Mouse (Mus musculus) large intestine, adult 2 months (tissue): ENCODE results near the gene Aoah. TPM values are rescaled to one million over a fixed set of nuclear protein-coding genes. Genes with fewer than 3 reads are reported as not detected.

ENCODE experiments used
- DNase-seq: peaks from one replicate; pipeline ENCODE4 v3.0.0-alpha.2; 2012; ENCODE audit warnings: low read depth, low spot score
- WGBS: fragments of 180-500 bp; shearing (Covaris S2); methylation state at CpG from one replicate; pipeline ENCODE4 v1.1.7; 2018; 5-methylcytosine and 5-hydroxymethylcytosine counted together
- polyA plus RNA-seq: library from polyadenylated mRNA; depleted of rRNA; stranded (reverse); fragments of >200 nt; gene quantifications from 2 replicates; pipeline ENCODE4 v1.2.3, GENCODE M21; 2012

The Aoah gene
- polyA plus RNA-seq, 1 experiment = 0.76 TPM

GRCm38 (mm10) chr13:20901634-20902135 is 107.8 kb downstream of the Aoah start:
- DNase-seq = no peak
- WGBS = 48% methylated on average over 3 of the region's 3 CpGs

- DNase-seq = no peak
- 79% methylated on average over 4 of the region's 4 CpGs for WGBS
Observed at GRCm38 (mm10) chr13:20904118-20904517, 110.2 kb downstream of the Aoah start.

- 73% methylated on average over 2 of the region's 2 CpGs for WGBS
- no peak for DNase-seq
Observed at GRCm38 (mm10) chr13:20905195-20905594, 111.3 kb downstream of the Aoah start.

- 64% methylated on average over 10 of the region's 10 CpGs for WGBS
- no peak for DNase-seq
Observed at GRCm38 (mm10) chr13:20916698-20917511, 123.0 kb downstream of the Aoah start.

GRCm38 (mm10) chr13:20920401-20920800 is 126.5 kb downstream of the Aoah start:
- no peak for DNase-seq
- 89% methylated on average over 3 of the region's 3 CpGs for WGBS

- no peak for DNase-seq
Observed at GRCm38 (mm10) chr13:20936016-20936415, 142.1 kb downstream of the Aoah start.

GRCm38 (mm10) chr13:20937452-20937851 is 143.5 kb downstream of the Aoah start:
- no peak for DNase-seq
- WGBS = 10% methylated on average over 5 of the region's 5 CpGs

GRCm38 (mm10) chr13:20939099-20939498 is 145.2 kb downstream of the Aoah start:
- 73% methylated on average over 6 of the region's 6 CpGs for WGBS
- DNase-seq = no peak

- no peak for DNase-seq
Observed at GRCm38 (mm10) chr13:20940389-20940788, 146.5 kb downstream of the Aoah start.

GRCm38 (mm10) chr13:20941707-20942106 is 147.8 kb downstream of the Aoah start:
- no peak for DNase-seq
- WGBS = 85% methylated on average over 4 of the region's 4 CpGs

More at GRCm38 (mm10) chr13:20940389-20940788, 146.5 kb downstream of the Aoah start:
- WGBS = 47% methylated on average over 6 of the region's 6 CpGs

- 82% methylated on average over 3 of the region's 3 CpGs for WGBS
Observed at GRCm38 (mm10) chr13:20963086-20963485, 169.2 kb downstream of the Aoah start.

GRCm38 (mm10) chr13:20981234-20982230 is 187.6 kb downstream of the Aoah start:
- 87% methylated on average over 8 of the region's 8 CpGs for WGBS
- DNase-seq = no peak

More at GRCm38 (mm10) chr13:20963086-20963485, 169.2 kb downstream of the Aoah start:
- no peak for DNase-seq

- DNase-seq = no peak
Observed at GRCm38 (mm10) chr13:20985510-20985909, 191.6 kb downstream of the Aoah start.

GRCm38 (mm10) chr13:20985961-20986360 is 192.0 kb downstream of the Aoah start:
- no peak for DNase-seq

- WGBS = 82% methylated on average over 5 of the region's 5 CpGs
- no peak for DNase-seq
Observed at GRCm38 (mm10) chr13:21005238-21005637, 211.3 kb downstream of the Aoah start.

GRCm38 (mm10) chr13:21005642-21006320 is 211.9 kb downstream of the Aoah start:
- no peak for DNase-seq
- WGBS = 86% methylated on average over 5 of the region's 5 CpGs

- 77% methylated on average over 4 of the region's 4 CpGs for WGBS
- no peak for DNase-seq
Observed at GRCm38 (mm10) chr13:21006321-21006653, 212.4 kb downstream of the Aoah start.

GRCm38 (mm10) chr13:21013659-21014058 is 219.7 kb downstream of the Aoah start:
- DNase-seq = no peak
- WGBS = 73% methylated on average over 3 of the region's 3 CpGs

GRCm38 (mm10) chr13:21024831-21025230 is 230.9 kb downstream of the Aoah start:
- no peak for DNase-seq
- 70% methylated on average over 5 of the region's 5 CpGs for WGBS

GRCm38 (mm10) chr13:21033176-21033575 is 239.3 kb downstream of the Aoah start:
- WGBS = 64% methylated on average over 3 of the region's 3 CpGs
- DNase-seq = no peak
